Mouse (Mus musculus): ENCODE data around the gene Bmx.

Bmx gene

DNA sequence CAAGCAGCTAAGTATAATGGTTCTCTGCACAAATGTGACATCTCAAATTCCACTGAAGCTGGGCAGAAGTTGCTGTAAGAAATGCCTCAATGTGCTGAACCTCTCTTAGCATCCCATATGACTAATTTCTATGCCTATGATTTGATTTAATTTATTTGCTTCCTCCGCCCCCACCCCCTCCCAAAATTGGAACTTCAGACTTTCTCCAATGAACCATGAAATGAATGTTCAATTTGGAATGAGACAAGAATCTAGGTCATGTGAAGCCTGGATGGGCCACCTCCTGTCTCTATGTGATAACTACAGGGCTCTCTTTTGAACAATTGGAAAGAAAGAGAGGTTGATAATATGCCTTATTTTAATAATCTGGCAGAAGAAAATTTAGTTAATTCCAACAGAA is 82.7 kb downstream of the Bmx start:
- no peak for DNase-seq (ENCODE audit: low read depth)

DNA sequence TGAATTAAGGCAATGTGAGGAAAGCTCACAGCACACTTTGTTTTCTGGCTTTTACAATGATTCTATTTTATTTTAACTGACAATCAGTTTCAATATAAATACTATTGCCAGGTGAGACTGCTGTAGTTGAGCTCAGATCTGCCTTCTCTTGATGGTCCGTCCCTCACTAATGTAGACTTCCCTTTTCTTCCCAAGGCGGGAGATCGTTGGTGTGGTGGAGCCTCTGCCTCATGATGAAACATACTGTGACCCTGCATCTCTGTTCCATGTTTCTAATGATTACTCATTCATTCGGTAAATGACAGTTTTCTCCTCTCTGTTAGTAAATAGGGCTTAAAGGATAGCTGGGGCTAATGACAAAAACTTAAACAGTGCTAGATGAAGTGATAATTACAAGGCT is 84.1 kb downstream of the Bmx start:
- no peak for DNase-seq (ENCODE audit: low read depth)

DNA sequence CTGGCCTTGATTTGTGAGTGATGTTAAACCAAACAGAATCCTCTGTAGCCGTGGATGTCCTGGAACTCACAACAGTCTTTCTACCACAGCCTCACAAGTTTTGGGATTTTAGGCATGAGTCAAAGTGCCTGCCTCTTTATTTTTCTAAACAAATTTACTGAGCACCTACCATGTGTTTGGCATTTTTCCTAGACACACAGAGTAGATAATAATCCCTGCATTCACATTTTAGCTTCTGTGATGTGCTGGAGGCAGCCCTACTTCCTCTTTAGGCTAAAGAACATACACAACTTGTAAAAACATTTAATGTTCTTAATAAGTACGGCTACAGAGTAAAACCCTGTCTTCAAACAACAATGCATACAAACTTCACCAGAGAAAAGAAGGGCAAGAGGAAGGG is 87.0 kb downstream of the Bmx start:
- no peak for DNase-seq (ENCODE audit: low read depth)

DNA sequence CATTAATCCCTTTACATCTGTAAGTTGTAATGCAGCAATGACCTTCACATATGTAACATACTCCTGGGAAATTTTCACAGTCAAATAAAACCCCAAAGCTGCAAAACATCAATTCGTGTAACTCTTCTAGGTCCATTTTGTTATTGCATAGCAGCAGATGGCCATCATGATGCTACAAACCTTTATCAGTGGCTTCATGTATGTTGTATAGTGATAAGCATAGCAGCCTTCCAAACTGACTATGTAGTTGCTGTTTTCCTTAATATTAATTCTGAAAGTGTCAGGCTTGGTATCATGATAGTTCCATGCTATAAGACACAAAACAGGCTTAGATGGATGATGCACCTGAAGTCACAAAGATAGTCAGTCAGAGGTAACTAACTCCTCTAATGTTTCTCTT is 93.3 kb downstream of the Bmx start:
- no peak for DNase-seq (ENCODE audit: low read depth)

DNA sequence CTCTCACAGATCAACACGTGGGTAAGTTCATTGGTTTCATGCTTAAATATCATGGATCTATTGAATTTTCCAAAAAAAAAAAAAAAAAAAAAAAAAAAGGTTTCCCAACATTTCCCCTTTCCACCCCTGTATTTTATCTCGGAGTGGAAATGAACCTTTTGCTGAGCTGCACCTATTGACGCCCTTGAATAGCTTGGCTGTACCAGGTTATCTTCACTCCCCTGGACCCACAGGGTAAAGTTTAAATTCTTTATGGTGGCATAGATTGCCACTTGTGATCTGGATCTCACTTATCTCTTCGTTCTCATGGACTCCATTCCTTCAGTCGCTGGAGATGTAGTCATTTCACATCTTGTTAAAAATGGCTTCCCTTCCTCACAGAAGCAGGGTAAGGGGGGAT is 103.4 kb downstream of the Bmx start:
- no peak for DNase-seq (ENCODE audit: low read depth)

DNA sequence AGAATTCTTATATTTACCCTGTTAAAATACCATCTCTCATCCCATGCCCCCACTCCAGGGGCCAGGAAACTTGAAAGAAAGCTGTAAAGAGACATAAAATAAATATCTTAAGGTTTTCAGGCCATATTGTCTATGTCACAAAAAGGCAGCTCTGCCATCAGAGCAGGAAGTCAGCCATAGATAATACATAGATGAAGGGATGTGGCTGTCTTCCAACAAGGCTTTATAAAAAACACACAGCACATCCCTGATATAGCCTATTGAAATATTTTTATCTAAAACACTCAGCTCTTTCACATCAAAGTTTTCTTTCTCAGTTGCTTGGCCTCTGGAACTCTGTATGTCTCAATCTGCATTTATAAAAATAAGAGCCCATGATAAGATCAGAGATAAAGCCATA is 104.4 kb downstream of the Bmx start:
- DNase-seq (ENCODE audit: low read depth), result no peak

DNA sequence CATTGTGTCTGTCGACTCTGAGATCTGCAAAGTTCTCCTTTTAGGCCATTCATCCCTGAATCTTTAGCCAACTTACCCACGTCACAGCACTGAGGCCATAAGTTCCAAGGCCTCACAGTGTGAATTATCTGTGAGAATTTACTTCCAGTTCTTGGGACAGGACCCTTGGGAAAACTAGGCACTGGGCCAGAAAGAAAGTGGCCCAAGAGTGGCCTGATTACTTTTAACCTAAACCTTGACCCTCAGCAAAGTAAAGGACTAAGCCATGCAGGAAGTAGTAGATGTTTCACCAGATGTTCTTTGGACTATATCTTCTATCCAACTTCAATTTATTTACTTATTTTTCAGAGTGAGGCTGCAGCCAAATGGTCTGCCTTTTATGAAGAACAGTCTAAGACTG is 105.3 kb downstream of the Bmx start:
- DNase-seq (ENCODE audit: low read depth), result no peak

DNA sequence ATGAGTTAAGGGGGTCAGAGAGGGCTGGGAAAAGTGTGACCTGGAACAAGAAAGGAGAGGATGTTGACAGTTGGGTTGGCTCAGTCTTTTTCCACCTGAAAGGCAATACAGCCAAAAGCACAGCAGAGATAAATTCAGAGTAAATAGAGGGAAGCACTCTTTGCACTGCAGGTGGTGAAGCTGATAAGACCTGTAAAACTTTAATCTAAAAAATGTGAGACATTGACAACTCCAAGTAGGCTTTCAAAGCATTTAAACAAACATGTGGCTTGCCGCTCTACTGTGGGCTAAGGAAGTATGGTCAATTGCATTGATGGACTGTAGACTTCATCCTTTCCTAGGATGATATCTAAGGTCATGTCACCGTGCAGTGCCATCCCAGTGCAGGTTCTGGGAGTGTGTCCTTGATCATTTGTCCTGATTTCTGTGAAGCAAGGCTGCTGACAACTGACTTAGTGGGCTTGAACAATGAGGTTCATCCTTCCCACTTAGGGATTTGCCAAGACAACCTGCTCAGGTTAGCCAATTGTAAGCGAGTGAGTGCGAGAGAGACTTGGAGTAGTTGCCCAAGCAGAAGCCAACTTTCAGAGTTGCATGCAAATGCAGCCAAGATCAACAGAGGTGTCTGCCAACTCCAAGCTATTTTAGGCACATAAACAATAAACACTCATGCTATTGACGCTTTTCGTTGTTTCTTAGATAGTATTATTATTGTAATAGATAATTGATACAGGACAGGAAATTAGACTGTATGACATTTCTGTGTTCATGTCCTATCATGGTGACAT is 112.3 kb downstream of the Bmx start:
- DNase-seq (ENCODE audit: low read depth), result no peak

Measured in induced T-regulatory cell, adult 2 months (primary cell).